Comparison of ENCODE assay signal across 7 mouse cellular contexts in genomic region chr5:113954421-113954820, GRCm38 (mm10). TPM values are rescaled to one million over a fixed set of nuclear protein-coding genes. Genes with fewer than 3 reads are reported as not detected.
DNase-seq lines count a peak whose midpoint lies in the region; ATAC-seq lines count a peak whose summit lies in the region.

No protein-coding gene starts in this region.

- no peak overlapping the region for H3K4me2 ChIP-seq in midbrain, embryonic 15.5 days

- DNase-seq in adrenal gland, adult 18-20 months (ENCODE audit: low spot score in 2 of 2) = peak; percentile 83
- DNase-seq in embryo, embryonic 10 days (ENCODE audit: low spot score) = peak; percentile 91
- peak; percentile 65 for DNase-seq in gastrocnemius, postnatal 25 days
- DNase-seq in left cerebral cortex, postnatal 25 days (ENCODE audit: low spot score in 2 of 2) = peak; percentile 80 to 84
- DNase-seq in spleen, adult 18-20 months = peak; percentile 54 to 72

- no peak overlapping the region for H3K9ac ChIP-seq in midbrain, embryonic 15.5 days

- peaks cover 33% of the 10 kb centered on the region for H3K36me3 ChIP-seq in midbrain, embryonic 15.5 days (replicated peaks)

- H3K27ac ChIP-seq in midbrain, embryonic 15.5 days = peak overlapping the region; percentile 58

- intact Hi-C loops in left cerebral cortex, postnatal 25 days (cut with DNase I) = loop anchor here (1.0 to 5.0 kb wide), 2 partner anchors 100 to 182 kb away; partner anchors contain the start of genes Iscu and Sart3

- no peaks in the 10 kb centered on the region for H3K9me3 ChIP-seq in midbrain, embryonic 15.5 days

- no peaks in the 10 kb centered on the region for H3K27me3 ChIP-seq in midbrain, embryonic 15.5 days (replicated peaks)

- 11% methylated on average over 7 of the region's 7 CpGs for WGBS in midbrain, embryonic 15.5 days

- peaks cover 2% of the 10 kb centered on the region; the same call in 1 of the 2 replicates for H3K4me1 ChIP-seq in midbrain, embryonic 15.5 days

- peak; percentile 75 for ATAC-seq in inflammation-experienced regulatory T-cells, adult 6 months
- peak; percentile 71; the same call in 1 of the 2 replicates for ATAC-seq in midbrain, embryonic 15.5 days (replicated peaks)

- H3K4me3 ChIP-seq in midbrain, embryonic 15.5 days = no peak overlapping the region

RNA-seq across cellular contexts. Expression of gene Ssh1, which starts 39.3 kb away (rescaled TPM):
- total RNA-seq in adrenal gland, adult 18-20 months (2021) = 10 to 100 TPM; 15.0 to 15.5 TPM
- total RNA-seq in gastrocnemius, postnatal 25 days (2021) = 1 to 10 TPM; 6.5 to 6.7 TPM
- polyA plus RNA-seq in inflammation-experienced regulatory T-cells, adult 6 months (2017; shearing (Covaris generic)) = 10 to 100 TPM; 15.5 to 18.0 (median 16.9) TPM
- 10 to 100 TPM; 19.3 to 19.8 TPM for total RNA-seq in left cerebral cortex, postnatal 25 days (2021)
- 11.7 and 15.1 TPM in 2 replicates for polyA plus RNA-seq in midbrain, embryonic 15.5 days (2015; fragmentation: Nextera tagmentation; extraction: Ambion mirVana)

RNA-seq across cellular contexts. Expression of gene Coro1c, which starts 45.9 kb away (rescaled TPM):
- 10 to 100 TPM; 43.9 to 56.3 TPM for total RNA-seq in adrenal gland, adult 18-20 months (2021)
- total RNA-seq in gastrocnemius, postnatal 25 days (2021) = 10 to 100 TPM; 11.9 to 17.1 TPM
- 10 to 100 TPM; 46.6 to 88.2 (median 57.2) TPM for polyA plus RNA-seq in inflammation-experienced regulatory T-cells, adult 6 months (2017; shearing (Covaris generic))
- total RNA-seq in left cerebral cortex, postnatal 25 days (2021) = 10 to 100 TPM; 76.1 to 77.5 TPM
- polyA plus RNA-seq in midbrain, embryonic 15.5 days (2015; fragmentation: Nextera tagmentation; extraction: Ambion mirVana) = 198 and 206 TPM in 2 replicates

RNA-seq across cellular contexts. Expression of gene Dao, which starts 49.1 kb away (rescaled TPM):
- under 1 TPM in 1 of 2 experiments, not detected in 1; 0.20 TPM for total RNA-seq in adrenal gland, adult 18-20 months (2021)
- total RNA-seq in gastrocnemius, postnatal 25 days (2021) = not detected
- not detected for polyA plus RNA-seq in inflammation-experienced regulatory T-cells, adult 6 months (2017; shearing (Covaris generic))
- not detected for total RNA-seq in left cerebral cortex, postnatal 25 days (2021)
- not detected in 2 replicates for polyA plus RNA-seq in midbrain, embryonic 15.5 days (2015; fragmentation: Nextera tagmentation; extraction: Ambion mirVana)
